Mouse (Mus musculus) frontal cortex, postnatal 10 days (tissue): ENCODE measurements at regions not wholly inside any gene's neighbourhood (a gene's known extent, or its start where the extent isn't known, plus 50 kb on each side); places are given as distances from the start of the nearest gene placed in this dataset.

Experiments used
- DNase-seq, 2 experiments: peaks; one replicate each; pipeline ENCODE4 v3.0.0; 2022; ENCODE audit warnings: low spot score in 2 of 2, mixed read lengths in 1 of 2

- DNase-seq, result no peak
These were observed 226.5 kb downstream of the Gm19410 start for GRCm38 (mm10) chr8:35991936-35992603.

DNA sequence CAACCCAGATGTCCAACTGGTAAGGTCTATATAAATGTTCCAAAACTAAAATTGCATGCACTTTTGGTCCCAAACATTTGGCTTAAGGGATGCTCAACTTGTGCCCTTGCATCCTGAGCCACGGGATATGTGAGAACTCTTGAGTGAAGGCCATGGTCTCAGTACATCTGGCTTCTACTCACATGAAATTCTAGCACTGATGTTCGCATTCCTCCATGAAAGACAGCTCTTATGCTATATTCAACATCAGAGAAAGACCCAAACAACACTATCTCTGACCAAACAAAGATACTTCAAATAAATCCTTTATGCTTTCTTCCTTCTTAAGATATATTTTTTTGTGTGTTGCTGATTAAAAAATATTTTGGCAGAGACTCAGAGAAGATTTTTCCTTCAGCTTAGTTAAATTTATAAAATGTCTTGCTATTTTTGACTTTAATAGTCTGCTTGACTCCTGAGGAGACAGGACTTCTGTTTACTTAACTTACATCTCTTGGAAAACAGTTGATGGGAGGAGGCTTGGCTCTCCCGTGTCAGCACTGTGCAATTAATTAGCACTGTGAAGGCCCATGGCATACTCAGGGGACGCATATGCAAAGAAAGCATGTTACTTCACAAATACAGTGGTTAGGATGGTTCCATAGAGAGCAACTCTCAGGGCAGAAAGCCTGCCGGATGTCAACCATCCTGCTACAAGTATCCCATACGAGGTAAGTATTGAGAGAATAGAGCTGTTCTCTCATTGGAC is 230.9 kb downstream of the Gm19410 start:
- DNase-seq, result no peak

DNA sequence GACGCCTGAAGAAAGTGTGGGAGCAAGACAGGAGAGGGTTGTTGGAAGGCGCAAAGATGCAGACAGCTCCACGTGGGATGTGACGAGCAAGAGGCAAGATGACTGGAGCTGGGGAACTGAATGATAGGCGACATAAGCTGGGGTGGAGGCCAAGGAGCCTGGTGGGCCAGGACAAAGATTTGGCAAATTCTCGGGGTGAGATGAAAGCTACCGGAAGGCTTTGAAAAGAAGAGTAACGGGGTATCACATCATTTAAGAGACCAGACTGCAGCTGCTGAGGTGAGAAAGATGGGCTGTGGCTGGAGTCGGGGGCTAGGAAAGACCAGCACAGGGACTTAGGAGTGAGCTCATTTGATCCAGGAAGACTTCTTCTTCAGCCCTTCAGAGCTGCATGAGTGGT is 234.0 kb downstream of the Gm19410 start:
- DNase-seq, result no peak

DNA sequence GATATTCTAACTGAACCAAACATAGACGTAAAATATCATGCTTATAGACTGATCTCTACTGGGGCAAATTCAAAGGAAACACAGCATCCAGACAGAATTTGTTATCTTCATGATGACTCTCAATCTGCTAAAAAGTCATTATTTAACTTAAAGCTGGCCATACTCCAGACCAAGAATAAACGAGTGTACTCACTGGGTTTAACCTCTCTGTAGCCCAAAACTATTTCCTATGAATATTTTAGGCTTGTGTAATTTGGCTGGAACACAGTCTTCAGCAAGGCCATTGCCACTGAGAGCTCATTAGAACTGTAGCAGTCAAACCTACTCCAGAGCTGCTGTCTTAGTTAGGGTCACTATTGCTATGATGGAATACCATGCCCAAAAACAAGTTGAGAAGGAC is 238.8 kb downstream of the Gm19410 start:
- DNase-seq, result no peak

DNA sequence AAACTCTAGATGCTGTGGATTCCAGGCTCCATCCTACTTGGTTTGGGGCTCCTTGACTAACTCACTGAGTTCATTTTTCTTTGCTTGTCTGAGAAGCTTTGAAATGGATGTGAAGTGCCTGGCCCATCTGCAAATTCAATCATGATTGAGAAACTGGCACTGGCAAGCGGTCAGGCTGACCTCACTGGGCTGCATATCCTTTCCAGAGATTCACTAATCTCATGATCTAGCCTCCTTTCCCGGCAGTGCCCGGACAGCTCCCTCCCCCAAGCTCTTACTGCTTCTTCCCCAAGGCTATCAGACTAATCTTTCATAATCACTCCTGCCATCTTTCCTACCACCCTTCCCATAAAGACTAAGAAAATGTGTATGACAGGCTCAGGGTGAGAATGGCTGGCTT is 239.9 kb downstream of the Gm19410 start:
- DNase-seq, result no peak

- DNase-seq, result no peak
These were observed 242.1 kb downstream of the Gm19410 start for GRCm38 (mm10) chr8:36007724-36008123.

GRCm38 (mm10) chr8:36009565-36009964 is 244.0 kb downstream of the Gm19410 start:
- DNase-seq, result no peak

- no peak for DNase-seq
These were observed 245.0 kb downstream of the Gm19410 start for GRCm38 (mm10) chr8:36010446-36011217.

DNA sequence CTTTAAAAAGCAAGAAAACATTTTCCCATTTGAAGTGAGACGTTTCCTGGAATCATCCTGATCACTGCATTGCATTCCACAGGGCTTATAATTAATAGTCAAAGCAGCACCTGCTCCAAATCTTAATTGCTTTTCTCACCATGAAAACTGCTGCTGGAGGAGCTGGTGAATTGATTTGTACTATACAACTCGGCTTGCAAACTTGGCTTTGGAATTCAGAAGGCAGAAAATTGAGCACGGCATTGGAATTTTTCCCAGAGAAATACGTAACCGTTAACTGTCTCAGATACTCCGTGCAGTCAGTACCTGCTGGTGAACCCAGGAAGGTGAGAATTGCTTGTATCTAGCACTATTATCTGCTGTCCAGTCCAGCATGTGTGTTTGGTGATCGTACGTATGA is 249.3 kb downstream of the Gm19410 start:
- peak in 1 of 2 experiments; percentile 11 for DNase-seq

GRCm38 (mm10) chr8:36016321-36017114 is 250.9 kb downstream of the Gm19410 start:
- DNase-seq, result no peak

GRCm38 (mm10) chr8:36018993-36019753 is 253.6 kb downstream of the Gm19410 start:
- no peak for DNase-seq

GRCm38 (mm10) chr8:36019895-36020294 is 254.3 kb downstream of the Gm19410 start:
- peak in 1 of 2 experiments; percentile 20 for DNase-seq

GRCm38 (mm10) chr8:36027586-36027985 is 262.0 kb downstream of the Gm19410 start:
- DNase-seq, result no peak

DNA sequence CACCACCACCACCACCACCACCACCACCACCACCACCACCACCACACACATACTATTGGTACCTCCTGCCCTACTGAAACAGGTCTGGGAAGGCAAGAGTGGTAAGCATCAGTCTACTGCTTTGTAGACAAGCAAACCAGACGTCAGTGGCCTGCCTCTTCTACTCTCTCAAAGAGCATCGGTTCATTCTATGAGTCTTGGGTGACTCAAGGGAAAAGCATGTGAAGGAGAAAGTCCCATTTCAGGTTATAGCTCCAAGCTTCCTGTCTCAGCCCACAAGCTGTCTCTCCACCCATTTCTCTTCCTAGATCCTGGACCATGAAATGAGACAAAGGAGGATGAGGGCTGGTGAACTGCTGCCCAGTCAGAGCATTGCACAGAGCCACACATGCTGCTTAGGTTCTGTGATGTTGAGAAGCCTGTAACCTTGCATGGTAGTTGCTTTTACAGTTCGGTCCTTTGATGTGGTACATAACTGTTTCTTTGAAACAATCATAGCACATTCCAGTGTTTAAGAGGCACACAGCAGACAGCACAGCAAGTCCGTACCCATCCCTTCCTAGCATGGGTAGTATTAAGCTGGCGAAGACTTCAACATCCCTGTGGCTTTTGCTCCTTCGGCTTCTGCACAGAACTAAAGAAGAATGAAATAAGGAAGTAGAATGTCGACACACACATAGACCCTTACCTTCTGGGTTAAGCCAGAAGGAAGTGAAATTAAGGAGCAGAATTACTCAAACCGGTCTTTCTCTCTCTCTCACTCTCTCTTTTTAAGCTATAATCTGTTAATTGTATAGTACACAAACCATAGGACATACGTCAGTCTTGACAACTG is 262.7 kb downstream of the Gm19410 start:
- no peak for DNase-seq

DNA sequence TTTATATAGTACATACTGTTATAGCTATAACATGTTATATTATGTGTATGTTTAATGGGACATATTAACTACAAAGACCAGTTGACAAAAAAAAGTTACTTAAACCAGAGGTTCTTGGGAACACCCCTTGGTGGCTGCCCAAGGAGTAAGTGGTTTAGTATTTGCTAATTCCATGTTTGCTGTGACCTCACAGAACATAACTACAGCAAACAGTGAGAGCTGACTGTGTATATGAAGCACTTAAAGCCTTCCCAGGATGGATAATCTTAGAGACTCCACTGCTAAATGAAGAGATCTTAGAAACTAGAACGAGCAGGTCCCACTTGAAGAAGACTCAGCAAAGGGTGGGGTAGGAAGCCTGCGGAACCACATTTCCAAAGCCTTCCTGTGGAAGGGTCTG is 263.9 kb downstream of the Gm19410 start:
- no peak for DNase-seq

- no peak for DNase-seq
These were observed 264.6 kb downstream of the Gm19410 start for GRCm38 (mm10) chr8:36030237-36030636.

DNA sequence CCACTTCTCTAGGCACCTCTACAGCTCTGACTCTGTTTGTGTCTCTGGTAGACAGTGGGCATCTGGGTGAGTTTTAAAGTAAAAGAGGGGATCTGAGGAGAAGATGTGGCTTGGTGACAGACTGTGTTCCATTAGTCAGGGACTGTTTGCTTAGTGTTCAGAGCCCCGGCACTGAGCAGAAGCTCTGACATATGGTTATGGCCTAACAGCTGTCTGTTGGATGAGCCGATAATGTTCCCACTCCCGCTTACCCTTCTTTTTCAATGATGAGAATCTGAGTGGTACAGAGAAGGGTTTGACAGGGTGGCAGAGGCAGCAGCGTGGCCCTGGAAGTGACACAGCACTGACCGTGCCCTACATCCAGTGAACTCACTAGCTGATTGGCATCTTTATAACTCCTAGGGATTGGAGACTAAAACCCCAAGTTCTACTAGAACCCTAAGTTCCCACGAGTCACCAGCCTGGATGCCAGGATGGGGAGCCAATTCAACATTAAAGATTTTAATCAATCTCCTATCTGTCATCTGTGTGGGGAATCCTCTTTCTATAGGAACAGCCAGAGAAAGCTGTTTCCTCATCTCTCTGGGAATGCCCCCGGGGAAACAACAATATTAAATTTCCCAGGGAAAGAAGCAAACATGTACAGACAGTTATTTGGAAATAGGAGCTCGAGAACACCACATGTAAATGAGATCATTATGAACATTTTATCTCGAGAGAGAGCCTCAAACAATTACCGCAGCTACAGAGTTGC is 266.6 kb downstream of the Gm19410 start:
- no peak for DNase-seq

GRCm38 (mm10) chr8:36035339-36035738 is 269.7 kb downstream of the Gm19410 start:
- DNase-seq, result no peak

DNA sequence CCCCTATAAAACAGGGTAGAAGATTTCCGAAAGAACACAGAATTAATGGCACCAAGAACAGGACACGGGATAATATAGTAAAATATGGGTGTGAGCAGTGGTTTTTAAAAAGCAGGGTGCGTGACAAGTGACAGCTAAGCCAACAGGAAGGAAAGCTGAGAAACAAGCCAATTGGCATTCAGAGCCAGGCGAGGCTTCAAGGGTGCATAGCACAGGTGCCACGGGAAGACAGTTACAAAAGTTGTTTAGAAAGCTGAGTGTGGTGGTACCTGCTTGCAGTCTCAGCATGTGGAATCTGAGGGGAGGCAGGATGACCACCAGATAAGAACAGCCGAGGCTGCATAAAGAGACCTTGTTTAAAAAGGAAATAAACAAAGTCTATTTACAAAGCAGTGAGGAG is 270.7 kb downstream of the Gm19410 start:
- DNase-seq, result no peak
